Mouse (Mus musculus): ENCODE data around the gene Naa80.

Naa80 gene

GRCm38 (mm10) chr9:107578587-107578986, at the start of gene Naa80:
TSS of gene Naa80 (plus strand) at chr9:107578887.
- no peak for DNase-seq (ENCODE audit: extremely low read depth, low read depth, low spot score)

GRCm38 (mm10) chr9:107533791-107534407, 44.8 kb upstream of the Naa80 start, which contains the start of gene Tmem115:
TSS of gene Tmem115 (plus strand) at chr9:107533945.
- peak; percentile 99 for DNase-seq (ENCODE audit: extremely low read depth, low read depth, low spot score)

- DNase-seq (ENCODE audit: extremely low read depth, low read depth, low spot score), result no peak
These were observed 44.1 kb upstream of the Naa80 start for GRCm38 (mm10) chr9:107534408-107535202.

GRCm38 (mm10) chr9:107538231-107538630, 40.5 kb upstream of the Naa80 start:
- no peak for DNase-seq (ENCODE audit: extremely low read depth, low read depth, low spot score)

DNA sequence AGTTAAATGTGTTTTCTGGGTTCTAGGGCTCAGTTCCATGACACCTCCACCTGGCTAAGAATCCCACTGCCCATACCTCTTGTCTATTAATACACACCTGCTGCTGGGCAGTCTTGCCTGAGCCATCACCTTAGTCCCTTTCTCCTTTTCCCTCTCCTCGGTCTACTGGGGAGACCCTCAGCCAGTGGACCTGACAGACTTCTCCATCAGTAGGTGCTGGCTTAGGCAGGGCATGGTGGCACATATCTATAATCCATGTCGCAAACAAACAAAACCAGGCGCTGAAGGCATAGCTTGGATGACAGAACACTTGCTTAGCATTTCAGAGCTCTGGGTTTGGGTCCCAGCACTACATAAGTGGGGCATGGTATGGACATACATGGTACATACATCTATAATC, 40.0 kb upstream of the Naa80 start:
- no peak for DNase-seq (ENCODE audit: extremely low read depth, low read depth, low spot score)

DNA sequence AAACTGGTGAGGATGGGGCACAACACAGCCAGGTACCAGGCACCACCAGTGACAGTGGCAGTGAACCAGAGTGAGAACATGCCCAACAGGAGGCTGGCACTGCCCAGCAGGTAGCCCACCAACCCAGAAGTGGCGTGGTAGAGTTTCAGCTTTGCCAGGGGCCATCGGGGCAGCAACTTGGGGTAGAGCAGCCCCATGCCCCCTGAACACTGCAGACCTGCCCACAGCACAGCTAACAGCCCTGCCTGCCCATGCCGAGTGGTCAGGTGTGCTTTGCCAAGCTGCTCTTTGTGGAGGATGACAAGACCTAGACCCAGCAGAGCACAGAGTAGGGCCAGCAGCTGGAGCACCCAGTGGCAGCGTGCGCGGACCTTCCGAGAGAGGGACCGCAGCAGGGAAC, 38.7 kb upstream of the Naa80 start:
- DNase-seq (ENCODE audit: extremely low read depth, low read depth, low spot score), result no peak

- DNase-seq (ENCODE audit: extremely low read depth, low read depth, low spot score), result no peak
These were observed 38.3 kb upstream of the Naa80 start for GRCm38 (mm10) chr9:107540420-107540819.

- DNase-seq (ENCODE audit: extremely low read depth, low read depth, low spot score), result no peak
These were observed 37.7 kb upstream of the Naa80 start for GRCm38 (mm10) chr9:107541005-107541404.

DNA sequence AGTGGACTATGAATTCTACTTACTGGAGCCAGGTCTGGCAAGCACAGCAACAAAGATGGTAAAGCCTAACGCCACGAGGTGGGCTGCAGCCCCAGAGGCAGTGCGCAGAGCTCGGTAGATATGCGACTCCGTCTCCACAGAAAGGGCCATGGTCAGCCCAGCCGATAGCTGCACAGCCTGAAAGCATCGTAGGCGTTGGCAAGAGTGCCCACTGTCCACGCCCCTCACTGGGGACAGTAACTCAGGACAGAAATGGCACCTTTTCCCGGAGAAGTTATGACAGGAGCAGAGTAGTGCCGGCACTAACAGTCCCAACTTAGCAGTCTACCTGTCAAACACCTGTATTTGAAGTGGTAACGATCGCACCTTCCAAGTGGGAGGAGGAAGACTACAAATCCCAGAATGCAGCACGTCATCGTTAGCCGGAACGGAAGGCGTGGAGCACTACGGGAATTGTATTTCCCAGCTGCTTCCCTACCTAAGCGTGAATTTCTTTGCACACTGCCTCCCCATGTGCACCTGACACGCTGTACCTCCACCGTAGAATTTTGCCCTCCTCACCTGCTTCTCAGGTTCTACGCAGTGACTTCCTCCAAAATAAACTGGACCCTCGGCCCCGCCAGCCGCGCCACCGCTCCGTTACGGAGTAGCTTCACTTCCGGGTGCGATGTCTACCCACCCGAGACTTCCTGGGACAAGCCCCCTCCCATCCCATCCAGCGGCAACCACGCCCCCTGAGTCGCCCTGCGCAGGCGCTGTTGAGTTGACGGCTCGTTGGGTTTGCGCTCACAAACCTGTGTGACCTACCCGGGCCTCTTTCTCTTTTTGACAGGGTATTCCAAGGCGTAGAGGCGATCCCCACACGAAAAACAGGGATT, 37.0 kb upstream of the Naa80 start, which contains the start of the genes Cyb561d2 and Nprl2:
TSS of gene Cyb561d2 (minus strand) at position 720 of the 878 bp plus-strand sequence.
TSS of gene Nprl2 (plus strand) at position 753 of the 878 bp plus-strand sequence.
- DNase-seq (ENCODE audit: extremely low read depth, low read depth, low spot score), result peak; percentile 59

- no peak for DNase-seq (ENCODE audit: extremely low read depth, low read depth, low spot score)
These were observed 36.4 kb upstream of the Naa80 start for GRCm38 (mm10) chr9:107542352-107542686.

DNA sequence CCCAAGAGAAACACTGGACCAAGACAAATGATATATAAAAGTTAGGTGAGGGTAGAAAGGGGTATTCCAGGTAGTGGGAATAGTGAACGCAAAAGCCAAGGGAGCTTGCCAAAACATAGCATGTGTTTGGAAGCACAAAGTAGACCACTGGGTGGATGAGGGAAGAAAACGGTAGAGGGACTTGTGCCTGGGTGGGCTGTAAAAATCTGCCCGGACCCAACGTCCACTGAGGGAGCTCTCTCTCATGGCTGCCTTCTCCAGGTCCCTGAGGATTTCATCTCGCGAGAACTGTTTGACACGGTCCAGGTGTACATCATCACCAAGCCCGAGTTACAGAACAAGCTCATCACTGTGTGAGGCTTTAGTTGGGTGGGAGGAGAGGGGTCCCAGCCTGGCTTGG, 36.0 kb upstream of the Naa80 start:
- DNase-seq (ENCODE audit: extremely low read depth, low read depth, low spot score), result no peak

DNA sequence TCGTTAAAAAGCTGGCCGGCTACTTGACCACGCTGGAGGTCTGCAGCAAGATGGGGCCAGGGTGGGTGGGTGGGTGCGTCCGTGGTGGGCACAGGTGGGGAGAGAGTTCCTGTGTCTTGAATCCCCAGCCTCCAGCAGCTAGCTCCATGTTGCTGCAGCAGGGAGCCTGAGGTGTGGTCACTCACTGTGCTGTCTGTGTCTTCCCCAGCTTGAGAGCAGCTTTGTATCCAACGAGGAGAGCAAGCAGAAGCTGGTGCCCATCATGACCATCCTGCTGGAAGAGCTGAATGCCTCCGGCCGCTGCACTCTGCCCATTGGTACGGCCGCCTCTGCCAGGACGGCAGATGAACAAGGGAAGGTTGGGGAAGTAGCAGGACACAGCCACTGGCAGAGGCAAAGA, 35.4 kb upstream of the Naa80 start:
- DNase-seq (ENCODE audit: extremely low read depth, low read depth, low spot score), result no peak

DNA sequence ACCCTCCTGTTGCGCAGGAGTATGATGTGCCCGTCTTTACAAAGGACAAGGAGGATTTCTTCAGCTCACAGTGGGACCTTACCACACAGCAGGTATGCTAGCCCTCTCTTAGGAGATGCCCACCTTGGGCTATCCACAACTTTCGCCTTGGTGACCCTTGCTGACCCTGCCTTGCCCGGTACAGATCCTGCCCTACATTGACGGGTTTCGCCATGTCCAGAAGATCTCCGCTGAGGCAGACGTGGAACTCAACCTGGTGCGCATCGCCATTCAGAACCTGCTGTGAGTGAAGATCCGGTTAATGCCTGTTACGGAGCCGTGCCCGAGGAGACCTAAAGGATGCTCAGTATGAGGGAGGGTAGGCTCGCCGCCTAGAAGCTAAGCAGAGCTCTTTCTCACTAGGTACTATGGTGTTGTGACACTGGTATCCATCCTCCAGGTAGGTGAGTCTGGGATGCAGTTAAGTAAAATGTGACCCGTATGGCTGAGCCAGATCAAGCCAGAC, 34.4 kb upstream of the Naa80 start:
- DNase-seq (ENCODE audit: extremely low read depth, low read depth, low spot score), result no peak

DNA sequence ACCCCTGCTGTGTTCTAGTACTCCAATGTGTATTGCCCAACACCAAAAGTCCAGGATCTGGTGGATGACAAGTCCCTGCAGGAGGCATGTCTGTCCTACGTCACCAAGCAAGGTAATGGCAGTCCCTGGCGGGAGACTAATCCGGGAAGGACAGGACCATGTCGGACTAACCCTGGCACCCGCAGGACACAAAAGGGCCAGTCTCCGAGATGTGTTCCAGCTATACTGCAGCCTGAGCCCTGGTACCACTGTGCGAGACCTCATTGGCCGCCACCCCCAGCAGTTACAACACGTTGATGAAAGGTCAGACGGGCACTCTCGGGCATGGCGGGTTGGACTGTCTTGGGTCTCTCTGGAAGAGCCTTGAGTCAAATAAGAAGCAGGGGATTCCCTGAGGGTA, 34.0 kb upstream of the Naa80 start:
- no peak for DNase-seq (ENCODE audit: extremely low read depth, low read depth, low spot score)

- no peak for DNase-seq (ENCODE audit: extremely low read depth, low read depth, low spot score)
These were observed 33.5 kb upstream of the Naa80 start for GRCm38 (mm10) chr9:107545199-107545598.

- DNase-seq (ENCODE audit: extremely low read depth, low read depth, low spot score), result no peak
These were observed 33.1 kb upstream of the Naa80 start for GRCm38 (mm10) chr9:107545602-107546001.

- DNase-seq (ENCODE audit: extremely low read depth, low read depth, low spot score), result no peak
These were observed 31.7 kb upstream of the Naa80 start, which contains the start of gene Zmynd10 for GRCm38 (mm10) chr9:107547026-107547425. TSS of gene Zmynd10 (plus strand) at chr9:107547298.

DNA sequence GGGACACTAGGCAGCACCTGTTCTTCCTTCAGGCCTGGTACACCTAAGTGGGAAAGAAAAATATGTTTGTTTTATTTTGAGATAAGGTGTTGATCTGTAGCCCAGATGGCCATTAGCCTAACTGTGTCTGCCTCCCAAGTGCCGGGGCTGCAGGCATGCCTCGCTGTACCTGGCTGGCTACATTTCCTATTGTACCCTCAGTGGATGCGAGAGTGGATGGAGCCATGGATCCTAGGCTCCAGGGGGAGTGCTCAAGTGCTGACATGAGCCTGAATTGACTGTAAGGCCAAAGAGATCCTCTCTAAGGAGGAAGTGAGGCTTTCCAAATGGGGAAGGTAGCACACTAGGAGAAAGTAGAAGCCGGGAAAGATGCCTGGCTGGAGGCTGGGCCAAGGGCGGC, 30.7 kb upstream of the Naa80 start:
- DNase-seq (ENCODE audit: extremely low read depth, low read depth, low spot score), result no peak

GRCm38 (mm10) chr9:107548820-107549219, 29.9 kb upstream of the Naa80 start:
- DNase-seq (ENCODE audit: extremely low read depth, low read depth, low spot score), result no peak

DNA sequence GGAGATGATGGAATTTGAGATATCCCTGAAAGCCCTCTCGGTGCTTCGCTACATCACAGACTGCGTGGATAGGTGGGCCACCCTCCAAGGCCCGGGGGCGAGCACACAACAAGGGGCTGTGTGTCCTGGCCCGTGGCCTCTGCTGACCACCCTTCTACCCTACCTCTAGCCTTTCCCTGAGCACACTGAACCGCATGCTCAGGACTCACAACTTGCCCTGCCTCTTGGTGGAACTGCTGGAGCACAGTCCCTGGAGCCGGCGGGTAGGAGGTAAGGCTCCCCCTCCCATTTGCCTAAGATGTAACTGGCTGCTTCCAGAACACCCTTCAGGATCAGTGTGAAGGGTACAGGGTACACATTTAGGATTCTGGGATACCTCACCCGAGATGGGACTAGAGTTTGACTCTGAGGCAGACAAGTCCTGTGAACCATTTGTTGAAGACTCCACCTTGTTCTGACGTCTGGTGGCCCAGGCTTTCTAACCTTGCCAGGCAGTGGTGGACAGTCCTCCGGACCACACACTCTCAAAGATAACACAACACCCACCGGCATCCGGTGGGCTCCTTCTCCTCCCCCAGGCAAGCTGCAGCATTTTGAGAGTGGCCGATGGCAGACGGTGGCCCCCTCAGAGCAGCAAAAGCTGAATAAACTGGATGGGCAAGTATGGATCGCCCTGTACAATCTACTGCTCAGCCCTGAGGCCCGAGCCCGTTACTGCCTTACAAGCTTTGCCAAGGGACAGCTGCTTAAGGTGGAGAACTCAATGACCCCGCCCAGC, 29.2 kb upstream of the Naa80 start:
- DNase-seq (ENCODE audit: extremely low read depth, low read depth, low spot score), result no peak

Measured in fat pad, adult 2 months (tissue).